Mouse (Mus musculus) liver, adult 2 months (tissue): ENCODE results near the gene Gldc.

Source experiments
- CTCF ChIP-seq: fragments of 200-500 bp; IDR thresholded peaks from 2 replicates; pipeline ENCODE4 v1.5.1; 2011; ENCODE audit warnings: low read depth, low read length, control low read depth
- POLR2A ChIP-seq: fragments of 200-500 bp; IDR thresholded peaks from 2 replicates; pipeline ENCODE4 v1.6.1; 2011; ENCODE audit warnings: low read length, control low read depth; ENCODE audit not compliant: insufficient read depth; ENCODE audit errors: extremely low read depth

- TF ChIP-seq POLR2A (no peak), CTCF (no peak)
Measured at GRCm38 (mm10) chr19:30216186-30216585, 41.0 kb upstream of the Gldc start.
